In the genomic region with DNA sequence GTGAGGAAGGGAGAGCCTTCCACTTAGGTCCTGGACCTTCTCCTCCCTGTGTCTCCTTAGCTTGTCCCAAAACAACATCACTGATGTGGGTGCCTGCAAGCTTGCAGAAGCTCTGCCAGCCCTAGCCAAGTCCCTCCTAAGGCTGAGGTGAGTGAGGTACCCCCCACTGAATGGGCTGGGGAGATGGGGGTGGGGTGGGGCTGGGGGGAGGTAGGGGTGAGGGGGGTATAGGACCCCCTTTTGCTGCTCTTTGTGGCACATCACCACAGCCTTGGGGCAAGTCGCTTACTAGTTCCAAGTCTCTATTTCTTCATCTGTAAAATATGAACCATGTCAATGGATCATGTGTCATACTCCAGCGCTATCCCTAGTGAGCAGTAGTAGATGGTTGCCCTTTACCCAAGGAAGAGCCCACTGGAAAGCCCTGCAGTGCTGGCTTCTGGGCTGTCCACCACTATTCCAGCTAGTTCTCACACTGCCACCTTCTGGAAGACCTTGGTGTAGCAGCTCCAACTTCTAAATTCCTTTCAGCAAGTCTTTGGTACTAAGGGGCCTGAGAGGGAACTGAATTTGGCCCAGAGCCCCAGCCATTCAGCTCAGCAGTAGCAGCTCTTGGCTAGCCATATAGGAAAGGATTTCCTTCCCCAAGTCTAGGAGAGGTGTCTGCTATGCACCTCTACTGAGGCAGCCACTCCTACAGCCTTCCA, we compare ENCODE assay signal across 9 mouse cellular contexts. TPM values are rescaled to one million over a fixed set of nuclear protein-coding genes. Genes with fewer than 3 reads are reported as not detected.
DNase-seq lines count a peak whose midpoint lies in the region; ATAC-seq and TF ChIP-seq lines count a peak whose summit lies in the region.
"Had no signal": no experiment of that assay in that cellular context is flagged by ENCODE, and none has a peak within 500 bp of the region (broad histone marks: within the 10 kb centered on the region; RNA-seq: fewer than 3 reads in every experiment).

No protein-coding gene starts in this region.

- no peak for TF ChIP-seq POLR2A in embryonic fibroblast, embryonic 13.5 days (IDR thresholded peaks at IDR 0.05; ENCODE audit: low read depth, low read length)

- WGBS in heart, embryonic 12.5 days: 39% methylated on average over 2 of the region's 2 CpGs
- 38% methylated on average over 2 of the region's 2 CpGs for WGBS in kidney, embryonic 16.5 days
- 41% methylated on average over 2 of the region's 2 CpGs for WGBS in liver, embryonic 14.5 days (ENCODE audit: insufficient replicate concordance)
- WGBS in neural tube, embryonic 14.5 days: 42% methylated on average over 2 of the region's 2 CpGs

- H3K9ac ChIP-seq in heart, embryonic 12.5 days: no peak overlapping the region
- no peak overlapping the region for H3K9ac ChIP-seq in kidney, embryonic 16.5 days (replicated peaks; ENCODE audit: low read length)
- H3K9ac ChIP-seq in liver, embryonic 14.5 days (replicated peaks): no peak overlapping the region
- no peak overlapping the region for H3K9ac ChIP-seq in neural tube, embryonic 14.5 days (replicated peaks; ENCODE audit: low read depth, low read length)
- H3K9ac ChIP-seq: heart, embryonic 13.5 days had no signal

- no peak overlapping the region for H3K4me2 ChIP-seq in heart, embryonic 12.5 days
- H3K4me2 ChIP-seq in kidney, embryonic 16.5 days (replicated peaks; ENCODE audit: low read depth, low read length): no peak overlapping the region
- H3K4me2 ChIP-seq in liver, embryonic 14.5 days (ENCODE audit: low read depth): no peak overlapping the region
- H3K4me2 ChIP-seq in neural tube, embryonic 14.5 days (ENCODE audit: low read depth, low read length): no peak overlapping the region
- H3K4me2 ChIP-seq: heart, embryonic 13.5 days had no signal

- H3K9me3 ChIP-seq in heart, embryonic 12.5 days (replicated peaks): no peaks in the 10 kb centered on the region
- no peaks in the 10 kb centered on the region for H3K9me3 ChIP-seq in kidney, embryonic 16.5 days (ENCODE audit: low read length)
- no peaks in the 10 kb centered on the region for H3K9me3 ChIP-seq in liver, embryonic 14.5 days (ENCODE audit: control insufficient read depth, low read length)
- no peaks in the 10 kb centered on the region for H3K9me3 ChIP-seq in neural tube, embryonic 14.5 days (ENCODE audit: control insufficient read depth, low read length)
- H3K9me3 ChIP-seq: heart, embryonic 13.5 days had no signal

- no peak overlapping the region for H3K27ac ChIP-seq in embryonic fibroblast, embryonic 13.5 days (ENCODE audit: insufficient read depth, low read length)
- H3K27ac ChIP-seq in heart, embryonic 12.5 days (ENCODE audit: poor library complexity, severe bottlenecking): no peak overlapping the region
- H3K27ac ChIP-seq in kidney, embryonic 16.5 days (ENCODE audit: low read length): no peak overlapping the region
- no peak overlapping the region for H3K27ac ChIP-seq in liver, embryonic 14.5 days
- H3K27ac ChIP-seq in neural tube, embryonic 14.5 days (ENCODE audit: low read depth, low read length): no peak overlapping the region
- H3K27ac ChIP-seq: heart, embryonic 13.5 days had no signal

- no peak overlapping the region for H3K4me3 ChIP-seq in embryonic fibroblast, embryonic 13.5 days (ENCODE audit: insufficient read depth, low read length)
- H3K4me3 ChIP-seq in heart, embryonic 12.5 days: no peak overlapping the region
- no peak overlapping the region for H3K4me3 ChIP-seq in kidney, embryonic 16.5 days (ENCODE audit: low read length)
- H3K4me3 ChIP-seq in liver, embryonic 14.5 days (ENCODE audit: insufficient read depth in 1 of 2, low read depth in 2 of 2, low read length in 2 of 2): no peak overlapping the region
- no peak overlapping the region for H3K4me3 ChIP-seq in neural tube, embryonic 14.5 days (ENCODE audit: low read depth, low read length)
- H3K4me3 ChIP-seq: heart, embryonic 13.5 days had no signal

- ATAC-seq in heart, embryonic 12.5 days (ENCODE audit: insufficient number of reproducible peaks, low FRiP score): 0 out of 2 replicates have a peak, but pooled peaks have one; percentile 58
- ATAC-seq in kidney, embryonic 16.5 days (ENCODE audit: low FRiP score, low TSS enrichment): peak; percentile 82
- ATAC-seq in liver, embryonic 14.5 days (ENCODE audit: insufficient read depth): peak; percentile 35; the same call in 1 of the 2 replicates
- ATAC-seq in neural tube, embryonic 14.5 days (ENCODE audit: low read depth): peak; percentile 85; the same call in 1 of the 2 replicates

- TF ChIP-seq CTCF in embryonic fibroblast, embryonic 13.5 days (IDR thresholded peaks at IDR 0.05; ENCODE audit: borderline replicate concordance, insufficient read depth, low read length): peak; percentile 45; the same call in 1 of the 2 replicates
- peak; percentile 76 for TF ChIP-seq CTCF in liver, embryonic 14.5 days (IDR thresholded peaks at IDR 0.05; ENCODE audit: low read depth)

- H3K36me3 ChIP-seq in heart, embryonic 12.5 days: no peaks in the 10 kb centered on the region
- H3K36me3 ChIP-seq in kidney, embryonic 16.5 days (ENCODE audit: insufficient read depth, low read length): no peaks in the 10 kb centered on the region
- no peaks in the 10 kb centered on the region for H3K36me3 ChIP-seq in liver, embryonic 14.5 days (replicated peaks; ENCODE audit: control insufficient read depth, insufficient read depth, low read depth)
- H3K36me3 ChIP-seq in neural tube, embryonic 14.5 days (ENCODE audit: control insufficient read depth, insufficient read depth, low read length): no peaks in the 10 kb centered on the region
- H3K36me3 ChIP-seq: heart, embryonic 13.5 days had no signal

- DNase-seq in CD4-positive, CD25-positive, alpha-beta regulatory T cell, adult 2 months (ENCODE audit: low read depth, low spot score): peak; percentile 78
- peak; percentile 65 for DNase-seq in adrenal gland, postnatal 25 days
- peak in 1 of 3 experiments; percentile 37 for DNase-seq in liver, embryonic 14.5 days (ENCODE audit: low read depth in 3 of 3, low spot score in 3 of 3)
- DNase-seq in thymus, postnatal 0 days (ENCODE audit: low spot score): peak; percentile 72

- TF ChIP-seq EP300 in liver, embryonic 14.5 days (IDR thresholded peaks at IDR 0.05; ENCODE audit: low read depth): no peak

- H3K27me3 ChIP-seq in heart, embryonic 12.5 days (replicated peaks): no peaks in the 10 kb centered on the region
- no peaks in the 10 kb centered on the region for H3K27me3 ChIP-seq in kidney, embryonic 16.5 days (ENCODE audit: insufficient read depth, low read length)
- no peaks in the 10 kb centered on the region for H3K27me3 ChIP-seq in liver, embryonic 14.5 days (ENCODE audit: control insufficient read depth, insufficient read depth, low read length)
- H3K27me3 ChIP-seq in neural tube, embryonic 14.5 days (ENCODE audit: control insufficient read depth, insufficient read depth, low read length): no peaks in the 10 kb centered on the region
- H3K27me3 ChIP-seq: heart, embryonic 13.5 days had no signal

- no peaks in the 10 kb centered on the region for H3K4me1 ChIP-seq in embryonic fibroblast, embryonic 13.5 days (ENCODE audit: control insufficient read depth, insufficient read depth, low read length)
- peaks cover 3% of the 10 kb centered on the region; the same call in 1 of the 2 replicates for H3K4me1 ChIP-seq in heart, embryonic 12.5 days (replicated peaks)
- H3K4me1 ChIP-seq in kidney, embryonic 16.5 days (ENCODE audit: insufficient read depth, low read length): peaks cover 6% of the 10 kb centered on the region
- 0 out of 4 replicates have a peak, but pooled peaks cover 0 to 2% of the 10 kb centered on the region in 2 experiments for H3K4me1 ChIP-seq in liver, embryonic 14.5 days (replicated peaks; ENCODE audit: control insufficient read depth in 2 of 2, insufficient read depth in 2 of 2, low read length in 1 of 2)
- no peaks in the 10 kb centered on the region for H3K4me1 ChIP-seq in neural tube, embryonic 14.5 days (ENCODE audit: control insufficient read depth, insufficient read depth, low read length)

RNA-seq across cellular contexts. Expression of a gene that starts 21.8 kb away (rescaled TPM):
- 17.8 and 21.8 TPM in 2 replicates for total RNA-seq in adrenal gland, postnatal 25 days (2021)
- polyA plus RNA-seq in embryonic fibroblast, embryonic 13.5 days (2011; ENCODE audit: insufficient read length, low read depth, missing spikeins): 13.3 and 17.1 TPM in 2 replicates
- polyA plus RNA-seq in heart, embryonic 12.5 days (2016; fragmentation: Nextera tagmentation; extraction: Ambion mirVana): 19.4 and 20.8 TPM in 2 replicates
- polyA plus RNA-seq in kidney, embryonic 16.5 days (2015; fragmentation: Nextera tagmentation; extraction: Ambion mirVana): 7.1 and 14.1 TPM in 2 replicates
- polyA plus RNA-seq in liver, embryonic 14.5 days (2012; rRNA removed): 4.3 and 4.8 TPM in 2 replicates
- polyA plus RNA-seq in liver, embryonic 14.5 days (2014; fragmentation: Nextera tagmentation; extraction: Ambion mirVana): 3.9 and 4.7 TPM in 2 replicates
- 26.8 and 26.9 TPM in 2 replicates for polyA plus RNA-seq in neural tube, embryonic 14.5 days (2014; fragmentation: Nextera tagmentation; extraction: Ambion mirVana)
- 27.0 and 35.2 TPM in 2 replicates for polyA plus RNA-seq in thymus, postnatal 0 days (2015; fragmentation: Nextera tagmentation; extraction: Ambion mirVana)

RNA-seq across cellular contexts. Expression of a gene that starts 24.1 kb away (rescaled TPM):
- 42.7 and 44.2 TPM in 2 replicates for total RNA-seq in adrenal gland, postnatal 25 days (2021)
- 16.1 and 23.0 TPM in 2 replicates for polyA plus RNA-seq in embryonic fibroblast, embryonic 13.5 days (2011; ENCODE audit: insufficient read length, low read depth, missing spikeins)
- polyA plus RNA-seq in heart, embryonic 12.5 days (2016; fragmentation: Nextera tagmentation; extraction: Ambion mirVana): 30.0 and 33.7 TPM in 2 replicates
- 32.1 and 35.6 TPM in 2 replicates for polyA plus RNA-seq in kidney, embryonic 16.5 days (2015; fragmentation: Nextera tagmentation; extraction: Ambion mirVana)
- 2.7 and 3.1 TPM in 2 replicates for polyA plus RNA-seq in liver, embryonic 14.5 days (2012; rRNA removed)
- 9.6 and 10.0 TPM in 2 replicates for polyA plus RNA-seq in liver, embryonic 14.5 days (2014; fragmentation: Nextera tagmentation; extraction: Ambion mirVana)
- 68.8 and 89.2 TPM in 2 replicates for polyA plus RNA-seq in neural tube, embryonic 14.5 days (2014; fragmentation: Nextera tagmentation; extraction: Ambion mirVana)
- polyA plus RNA-seq in thymus, postnatal 0 days (2015; fragmentation: Nextera tagmentation; extraction: Ambion mirVana): 38.5 and 50.7 TPM in 2 replicates

RNA-seq across cellular contexts. Expression of a gene that starts 41.2 kb away (rescaled TPM):
- total RNA-seq in adrenal gland, postnatal 25 days (2021): 0.39 and 1.00 TPM in 2 replicates
- polyA plus RNA-seq in embryonic fibroblast, embryonic 13.5 days (2011; ENCODE audit: insufficient read length, low read depth, missing spikeins): not detected in 2 replicates
- 0.17 and 0.62 TPM in 2 replicates for polyA plus RNA-seq in heart, embryonic 12.5 days (2016; fragmentation: Nextera tagmentation; extraction: Ambion mirVana)
- 0.80 TPM in 2 replicates for polyA plus RNA-seq in kidney, embryonic 16.5 days (2015; fragmentation: Nextera tagmentation; extraction: Ambion mirVana)
- 0.04 and 0.06 TPM in 2 replicates for polyA plus RNA-seq in liver, embryonic 14.5 days (2012; rRNA removed)
- 0.03 and 0.06 TPM in 2 replicates for polyA plus RNA-seq in liver, embryonic 14.5 days (2014; fragmentation: Nextera tagmentation; extraction: Ambion mirVana)
- 0.63 and 1.1 TPM in 2 replicates for polyA plus RNA-seq in neural tube, embryonic 14.5 days (2014; fragmentation: Nextera tagmentation; extraction: Ambion mirVana)
- 21.1 and 22.6 TPM in 2 replicates for polyA plus RNA-seq in thymus, postnatal 0 days (2015; fragmentation: Nextera tagmentation; extraction: Ambion mirVana)

Comparison
In these comparisons a context has a peak if more than half of its experiments do, and no peak if none do; other contexts are left out.
1. ATAC-seq: peak in every context shown above with its lines; median percentile 85 in neural tube, embryonic 14.5 days; 82 in kidney, embryonic 16.5 days; 58 in heart, embryonic 12.5 days; 35 in liver, embryonic 14.5 days.
2. RNA of a gene that starts 41.2 kb away (polyA plus RNA-seq): 21.1 to 22.6 TPM in thymus, postnatal 0 days; 0.63 to 1.1 TPM in neural tube, embryonic 14.5 days, 0.80 TPM in kidney, embryonic 16.5 days, 0.17 to 0.62 TPM in heart, embryonic 12.5 days, 0.03 to 0.06 TPM in liver, embryonic 14.5 days and not detected in embryonic fibroblast, embryonic 13.5 days; every median in the first group is over 10 times any median in the second.